Mouse (Mus musculus) liver, postnatal 0 days (tissue): ENCODE measurements around the gene Bpifb1. TPM values are rescaled to one million over a fixed set of nuclear protein-coding genes. Genes with fewer than 3 reads are reported as not detected.
A peak's percentile ranks its signal among the peaks of the same experiment; 100 is the strongest.

ENCODE experiments used
- ATAC-seq: fragments of 200-750 bp; cut with Nextera tagmentation; 2 replicates; pipeline ENCODE4 v1.8.0; 2017; ENCODE audit warnings: mild to moderate bottlenecking, moderate library complexity
- DNase-seq: peaks from one replicate; pipeline ENCODE4 v3.0.0-alpha.2; 2016
- H3K27ac ChIP-seq: fragments of 300-500 bp; sonication (generic); 2 replicates; pipeline ENCODE4 v1.5.1; 2014; ENCODE audit warnings: antibody characterized with exemption, moderate library complexity, mild to moderate bottlenecking, low read depth
- H3K27me3 ChIP-seq: fragments of 300-500 bp; sonication (generic); 2 replicates; pipeline ENCODE4 v1.6.1; 2014; ENCODE audit warnings: low read length, control low read depth, mixed read lengths; ENCODE audit not compliant: insufficient read depth
- H3K36me3 ChIP-seq: fragments of 300-500 bp; sonication (generic); replicated peaks from 2 replicates; pipeline ENCODE4 v1.6.1; 2014; ENCODE audit warnings: mild to moderate bottlenecking, control low read depth, low read length, moderate library complexity, mixed read lengths; ENCODE audit not compliant: insufficient read depth
- H3K4me1 ChIP-seq: fragments of 300-500 bp; sonication (generic); 2 replicates; pipeline ENCODE4 v1.6.1; 2014; ENCODE audit warnings: antibody characterized with exemption, mild to moderate bottlenecking, control low read depth; ENCODE audit not compliant: insufficient read depth
- H3K4me2 ChIP-seq: fragments of 300-500 bp; sonication (generic); 2 replicates; pipeline ENCODE4 v1.6.1; 2014; ENCODE audit warnings: low read depth, mild to moderate bottlenecking, low read length, moderate library complexity, mixed read lengths
- H3K4me3 ChIP-seq: fragments of 300-500 bp; sonication (generic); 2 replicates; pipeline ENCODE4 v1.5.1; 2014; ENCODE audit warnings: low read depth, low read length
- H3K9ac ChIP-seq: fragments of 300-500 bp; sonication (generic); replicated peaks from 2 replicates; pipeline ENCODE4 v1.6.1; 2014; ENCODE audit warnings: mild to moderate bottlenecking, moderate library complexity
- H3K9me3 ChIP-seq: fragments of 300-500 bp; sonication (generic); 2 replicates; pipeline ENCODE4 v1.6.1; 2016; ENCODE audit warnings: mild to moderate bottlenecking, control low read depth, low read length, mixed read lengths
- CTCF ChIP-seq: sonication (generic); IDR thresholded peaks from 2 replicates; pipeline ENCODE4 v1.5.1; 2016; ENCODE audit warnings: antibody characterized with exemption, low read depth
- EP300 ChIP-seq: IDR thresholded peaks from 2 replicates; pipeline ENCODE4 v1.6.1; 2016; ENCODE audit warnings: antibody characterized with exemption, low read depth, mild to moderate bottlenecking
- WGBS: fragments of 180-500 bp; shearing (Covaris S2); extraction: QIAGEN DNeasy Blood & Tissue Kit; methylation state at CpG from one replicate; pipeline ENCODE4 v1.1.7; 2014; ENCODE audit not compliant: insufficient replicate concordance; 5-methylcytosine and 5-hydroxymethylcytosine counted together
- polyA plus RNA-seq: library from polyadenylated mRNA; unstranded; fragments of >200 nt; fragmentation: Nextera tagmentation; extraction: Ambion mirVana; gene quantifications from 2 replicates; pipeline ENCODE4 v1.2.1, GENCODE M21; 2015

The Bpifb1 gene
- polyA plus RNA-seq, 1 experiment from 2014 or later = 0.16 TPM

GRCm38 (mm10) chr2:154185748-154186147 lies 4.9 kb upstream of the Bpifb1 start:
- H3K4me1 ChIP-seq = 0 out of 2 replicates have a peak, but pooled peaks cover 3% of the 10 kb centered on the region
- H3K9me3 ChIP-seq = no peaks in the 10 kb centered on the region
- TF ChIP-seq CTCF = no peak
- TF ChIP-seq EP300 = no peak
- no peak overlapping the region for H3K9ac ChIP-seq
- no peak overlapping the region for H3K27ac ChIP-seq
- no peaks in the 10 kb centered on the region for H3K36me3 ChIP-seq
- H3K27me3 ChIP-seq = no peaks in the 10 kb centered on the region
- ATAC-seq (no peak), DNase-seq (no peak)
- no peak overlapping the region for H3K4me2 ChIP-seq
- no peak overlapping the region for H3K4me3 ChIP-seq
- 72% methylated on average over 3 of the region's 3 CpGs for WGBS

GRCm38 (mm10) chr2:154187468-154187867 lies 3.1 kb upstream of the Bpifb1 start:
- 33% methylated on average over 5 of the region's 5 CpGs for WGBS
- Histone ChIP-seq H3K4me1 (0 out of 2 replicates have a peak, but pooled peaks cover 3% of the 10 kb centered on the region), H3K27me3 (no peaks in the 10 kb centered on the region), H3K4me2 (no peak overlapping the region), H3K36me3 (no peaks in the 10 kb centered on the region), H3K9me3 (no peaks in the 10 kb centered on the region), H3K27ac (no peak overlapping the region), H3K9ac (no peak overlapping the region), H3K4me3 (no peak overlapping the region)
- DNase-seq (no peak), ATAC-seq (no peak)
- TF ChIP-seq EP300 (no peak), CTCF (peak; percentile 54)

GRCm38 (mm10) chr2:154189877-154190434 lies 662 bp upstream of the Bpifb1 start:
- Histone ChIP-seq H3K9ac (no peak overlapping the region), H3K27me3 (no peaks in the 10 kb centered on the region), H3K4me3 (no peak overlapping the region), H3K36me3 (no peaks in the 10 kb centered on the region), H3K9me3 (no peaks in the 10 kb centered on the region), H3K4me2 (no peak overlapping the region), H3K27ac (no peak overlapping the region), H3K4me1 (0 out of 2 replicates have a peak, but pooled peaks cover 3% of the 10 kb centered on the region)
- no peak for TF ChIP-seq CTCF
- no peak for TF ChIP-seq EP300
- 64% methylated on average over 7 of the region's 7 CpGs for WGBS
- ATAC-seq = no peak
- no peak for DNase-seq

- H3K9ac ChIP-seq = no peak overlapping the region
- DNase-seq = no peak
- no peak overlapping the region for H3K27ac ChIP-seq
- H3K9me3 ChIP-seq = no peaks in the 10 kb centered on the region
- WGBS = 78% methylated on average over 2 of the region's 2 CpGs
- H3K4me3 ChIP-seq = no peak overlapping the region
- H3K27me3 ChIP-seq = no peaks in the 10 kb centered on the region
- 0 out of 2 replicates have a peak, but pooled peaks cover 3% of the 10 kb centered on the region for H3K4me1 ChIP-seq
- no peak for ATAC-seq
- no peaks in the 10 kb centered on the region for H3K36me3 ChIP-seq
- TF ChIP-seq CTCF (no peak), EP300 (no peak)
- H3K4me2 ChIP-seq = no peak overlapping the region
Measured at GRCm38 (mm10) chr2:154192141-154192540, 1.5 kb downstream of the Bpifb1 start.

GRCm38 (mm10) chr2:154193071-154193470 lies 2.5 kb downstream of the Bpifb1 start:
- 76% methylated on average over 4 of the region's 4 CpGs for WGBS
- Histone ChIP-seq H3K27ac (no peak overlapping the region), H3K9ac (no peak overlapping the region), H3K4me2 (no peak overlapping the region), H3K9me3 (no peaks in the 10 kb centered on the region), H3K27me3 (no peaks in the 10 kb centered on the region), H3K36me3 (no peaks in the 10 kb centered on the region), H3K4me3 (no peak overlapping the region), H3K4me1 (0 out of 2 replicates have a peak, but pooled peaks cover 3% of the 10 kb centered on the region)
- ATAC-seq (no peak), DNase-seq (no peak)
- no peak for TF ChIP-seq EP300

- no peak overlapping the region for H3K4me3 ChIP-seq
- no peak overlapping the region for H3K9ac ChIP-seq
- TF ChIP-seq CTCF (no peak), EP300 (no peak)
- no peaks in the 10 kb centered on the region for H3K9me3 ChIP-seq
- H3K27me3 ChIP-seq = no peaks in the 10 kb centered on the region
- no peaks in the 10 kb centered on the region for H3K36me3 ChIP-seq
- no peak overlapping the region for H3K4me2 ChIP-seq
- WGBS = 62% methylated on average over 5 of the region's 5 CpGs
- 0 out of 2 replicates have a peak, but pooled peaks cover 3% of the 10 kb centered on the region for H3K4me1 ChIP-seq
- no peak for DNase-seq
- H3K27ac ChIP-seq = no peak overlapping the region
- no peak for ATAC-seq
Measured at GRCm38 (mm10) chr2:154193994-154194504, 3.4 kb downstream of the Bpifb1 start.

GRCm38 (mm10) chr2:154197036-154197435 lies 6.4 kb downstream of the Bpifb1 start:
- no peaks in the 10 kb centered on the region for H3K9me3 ChIP-seq
- H3K4me3 ChIP-seq = no peak overlapping the region
- no peaks in the 10 kb centered on the region for H3K27me3 ChIP-seq
- no peaks in the 10 kb centered on the region for H3K36me3 ChIP-seq
- WGBS = 79% methylated on average over 9 of the region's 9 CpGs
- no peak overlapping the region for H3K9ac ChIP-seq
- DNase-seq = no peak
- no peak overlapping the region for H3K4me2 ChIP-seq
- no peak for TF ChIP-seq CTCF
- no peak for TF ChIP-seq EP300
- no peaks in the 10 kb centered on the region for H3K4me1 ChIP-seq
- no peak for ATAC-seq
- no peak overlapping the region for H3K27ac ChIP-seq
